Mouse (Mus musculus) limb, embryonic 12.5 days (tissue): ENCODE results near the gene Uimc1. TPM values are rescaled to one million over a fixed set of nuclear protein-coding genes. Genes with fewer than 3 reads are reported as not detected.
A peak's percentile ranks its signal among the peaks of the same experiment; 100 is the strongest.
"Not testable (repeated sequence)": the region's sequence is repeated elsewhere in the genome, so short reads cannot be mapped to it uniquely, and the experiment has no call there.

Experiments used
- ATAC-seq: fragments of 200-750 bp; cut with Nextera tagmentation; 2 replicates; pipeline ENCODE4 v1.8.0; 2017; ENCODE audit warnings: low read depth, moderate TSS enrichment; ENCODE audit not compliant: insufficient number of reproducible peaks, insufficient read depth, low FRiP score, low TSS enrichment
- H3K27ac ChIP-seq: fragments of 300-500 bp; sonication (generic); 2 replicates; pipeline ENCODE4 v1.5.1; 2016; ENCODE audit warnings: mild to moderate bottlenecking, moderate library complexity
- H3K27me3 ChIP-seq: fragments of 300-500 bp; sonication (generic); 2 replicates; pipeline ENCODE4 v1.6.1; 2016; ENCODE audit warnings: mild to moderate bottlenecking, moderate library complexity
- H3K36me3 ChIP-seq: fragments of 300-500 bp; sonication (generic); 2 replicates; pipeline ENCODE4 v1.6.1; 2016; ENCODE audit warnings: mild to moderate bottlenecking, moderate library complexity
- H3K4me1 ChIP-seq: fragments of 300-500 bp; sonication (generic); replicated peaks from 2 replicates; pipeline ENCODE4 v1.6.1; 2016
- H3K4me2 ChIP-seq: fragments of 300-500 bp; sonication (generic); 2 replicates; pipeline ENCODE4 v1.6.1; 2016; ENCODE audit warnings: mild to moderate bottlenecking, moderate library complexity
- H3K4me3 ChIP-seq: fragments of 300-500 bp; sonication (generic); replicated peaks from 2 replicates; pipeline ENCODE4 v1.5.1; 2016; ENCODE audit warnings: mild to moderate bottlenecking
- H3K9ac ChIP-seq: fragments of 300-500 bp; sonication (generic); replicated peaks from 2 replicates; pipeline ENCODE4 v1.6.1; 2016; ENCODE audit warnings: mild to moderate bottlenecking, moderate library complexity
- H3K9me3 ChIP-seq: fragments of 300-500 bp; sonication (generic); 2 replicates; pipeline ENCODE4 v1.6.1; 2016; ENCODE audit warnings: mild to moderate bottlenecking, moderate library complexity
- WGBS: fragments of 180-500 bp; shearing (Covaris S2); methylation state at CpG from one replicate; pipeline ENCODE4 v1.1.7; 2016; 5-methylcytosine and 5-hydroxymethylcytosine counted together
- polyA plus RNA-seq: library from polyadenylated mRNA; unstranded; fragments of >200 nt; fragmentation: Nextera tagmentation; extraction: Ambion mirVana; gene quantifications from 2 replicates; pipeline ENCODE4 v1.2.1, GENCODE M21; 2016

Gene Uimc1
- polyA plus RNA-seq, 1 experiment from 2014 or later = 30.1 TPM

- Histone ChIP-seq H3K9me3 (0 out of 2 replicates have a peak, but pooled peaks cover 5% of the 10 kb centered on the region), H3K27ac (no peak overlapping the region), H3K4me2 (no peak overlapping the region), H3K36me3 (peaks cover 10% of the 10 kb centered on the region; the same call in 1 of the 2 replicates), H3K4me3 (no peak overlapping the region), H3K27me3 (no peaks in the 10 kb centered on the region), H3K9ac (no peak overlapping the region), H3K4me1 (peaks cover 14% of the 10 kb centered on the region)
- WGBS = 73% methylated on average over 2 of the region's 2 CpGs
- no peak for ATAC-seq
Measured at GRCm38 (mm10) chr13:55103351-55103750, 3.3 kb upstream of the Uimc1 start.

GRCm38 (mm10) chr13:55102366-55102765 lies 2.3 kb upstream of the Uimc1 start:
- H3K27me3 ChIP-seq = no peaks in the 10 kb centered on the region
- ATAC-seq = no peak
- no peak overlapping the region for H3K9ac ChIP-seq
- no peak overlapping the region for H3K4me3 ChIP-seq
- WGBS = 97% methylated on average over 3 of the region's 3 CpGs
- no peak overlapping the region for H3K27ac ChIP-seq
- H3K4me1 ChIP-seq = peaks cover 14% of the 10 kb centered on the region
- no peak overlapping the region for H3K4me2 ChIP-seq
- H3K36me3 ChIP-seq = peaks cover under 1% of the 10 kb centered on the region; the same call in 1 of the 2 replicates
- H3K9me3 ChIP-seq = 0 out of 2 replicates have a peak, but pooled peaks cover 5% of the 10 kb centered on the region

GRCm38 (mm10) chr13:55101627-55102026 lies 1.5 kb upstream of the Uimc1 start:
- H3K4me3 ChIP-seq = no peak overlapping the region
- H3K27ac ChIP-seq = no peak overlapping the region
- 93% methylated on average over 11 of the region's 11 CpGs for WGBS
- peaks cover 14% of the 10 kb centered on the region for H3K4me1 ChIP-seq
- H3K9me3 ChIP-seq = 0 out of 2 replicates have a peak, but pooled peaks cover 5% of the 10 kb centered on the region
- H3K9ac ChIP-seq = no peak overlapping the region
- H3K27me3 ChIP-seq = no peaks in the 10 kb centered on the region
- H3K36me3 ChIP-seq = no peaks in the 10 kb centered on the region
- no peak for ATAC-seq
- no peak overlapping the region for H3K4me2 ChIP-seq

- peak overlapping the region; percentile 90 for H3K9ac ChIP-seq
- H3K4me1 ChIP-seq = peaks cover 6% of the 10 kb centered on the region
- H3K4me2 ChIP-seq = peak overlapping the region; percentile 66
- H3K27me3 ChIP-seq = no peaks in the 10 kb centered on the region
- peak overlapping the region; percentile 79 for H3K4me3 ChIP-seq
- WGBS = 38% methylated on average over 20 of the region's 20 CpGs
- 0 out of 2 replicates have a peak, but pooled peaks cover 5% of the 10 kb centered on the region for H3K9me3 ChIP-seq
- no peaks in the 10 kb centered on the region for H3K36me3 ChIP-seq
- ATAC-seq = no peak
- H3K27ac ChIP-seq = peak overlapping the region; percentile 95
Measured at GRCm38 (mm10) chr13:55099066-55099725, 904 bp downstream of the Uimc1 start.

- not testable (repeated sequence) for H3K4me1 ChIP-seq, H3K9ac ChIP-seq, ATAC-seq, H3K27me3 ChIP-seq, H3K9me3 ChIP-seq, H3K4me3 ChIP-seq, H3K4me2 ChIP-seq, H3K27ac ChIP-seq, H3K36me3 ChIP-seq
- WGBS = 95% methylated on average over 3 of the region's 3 CpGs
Measured at GRCm38 (mm10) chr13:55097841-55098240, 2.3 kb downstream of the Uimc1 start.

- Histone ChIP-seq H3K4me3 (no peak overlapping the region), H3K9ac (no peak overlapping the region), H3K27ac (no peak overlapping the region), H3K9me3 (no peaks in the 10 kb centered on the region), H3K4me1 (no peaks in the 10 kb centered on the region), H3K4me2 (no peak overlapping the region), H3K36me3 (peaks cover 27% of the 10 kb centered on the region), H3K27me3 (no peaks in the 10 kb centered on the region)
- WGBS = 94% methylated on average over 4 of the region's 4 CpGs
- no peak for ATAC-seq
Measured at GRCm38 (mm10) chr13:55092588-55092987, 7.5 kb downstream of the Uimc1 start.

- Histone ChIP-seq H3K27ac (no peak overlapping the region), H3K4me2 (no peak overlapping the region), H3K4me1 (no peaks in the 10 kb centered on the region), H3K4me3 (no peak overlapping the region), H3K27me3 (no peaks in the 10 kb centered on the region), H3K36me3 (peaks cover 31% of the 10 kb centered on the region), H3K9me3 (no peaks in the 10 kb centered on the region), H3K9ac (no peak overlapping the region)
- 75% methylated on average over 5 of the region's 5 CpGs for WGBS
- no peak for ATAC-seq
Measured at GRCm38 (mm10) chr13:55075597-55075996, 24.5 kb downstream of the Uimc1 start.

GRCm38 (mm10) chr13:55071322-55071721 lies 28.8 kb downstream of the Uimc1 start:
- ATAC-seq = no peak
- no peak overlapping the region for H3K27ac ChIP-seq
- no peak overlapping the region for H3K9ac ChIP-seq
- no peak overlapping the region for H3K4me3 ChIP-seq
- H3K27me3 ChIP-seq = no peaks in the 10 kb centered on the region
- WGBS = 2% methylated on average over 3 of the region's 3 CpGs
- no peaks in the 10 kb centered on the region for H3K4me1 ChIP-seq
- H3K9me3 ChIP-seq = no peaks in the 10 kb centered on the region
- H3K36me3 ChIP-seq = peaks cover 28% of the 10 kb centered on the region
- H3K4me2 ChIP-seq = no peak overlapping the region

GRCm38 (mm10) chr13:55069719-55070118 lies 30.4 kb downstream of the Uimc1 start:
- Histone ChIP-seq H3K27me3 (no peaks in the 10 kb centered on the region), H3K9me3 (no peaks in the 10 kb centered on the region), H3K4me3 (no peak overlapping the region), H3K4me1 (no peaks in the 10 kb centered on the region), H3K4me2 (no peak overlapping the region), H3K36me3 (peaks cover 15% of the 10 kb centered on the region; the same call in 1 of the 2 replicates), H3K9ac (no peak overlapping the region), H3K27ac (no peak overlapping the region)
- no peak for ATAC-seq
- WGBS = 60% methylated on average over 7 of the region's 7 CpGs

GRCm38 (mm10) chr13:55063276-55063675 lies 36.8 kb downstream of the Uimc1 start:
- Histone ChIP-seq H3K9ac (no peak overlapping the region), H3K9me3 (no peaks in the 10 kb centered on the region), H3K4me2 (no peak overlapping the region), H3K27me3 (no peaks in the 10 kb centered on the region), H3K27ac (no peak overlapping the region), H3K4me3 (no peak overlapping the region), H3K4me1 (no peaks in the 10 kb centered on the region), H3K36me3 (peaks cover 16% of the 10 kb centered on the region)
- no peak for ATAC-seq
- WGBS = 95% methylated on average over 2 of the region's 2 CpGs

- no peak overlapping the region for H3K4me2 ChIP-seq
- H3K27ac ChIP-seq = no peak overlapping the region
- no peak overlapping the region for H3K4me3 ChIP-seq
- no peaks in the 10 kb centered on the region for H3K27me3 ChIP-seq
- WGBS = 92% methylated on average over 2 of the region's 2 CpGs
- H3K4me1 ChIP-seq = no peaks in the 10 kb centered on the region
- H3K9ac ChIP-seq = no peak overlapping the region
- no peak for ATAC-seq
- H3K9me3 ChIP-seq = no peaks in the 10 kb centered on the region
- peaks cover 31% of the 10 kb centered on the region for H3K36me3 ChIP-seq
Measured at GRCm38 (mm10) chr13:55058042-55058441, 42.1 kb downstream of the Uimc1 start.

- no peak overlapping the region for H3K9ac ChIP-seq
- no peak overlapping the region for H3K27ac ChIP-seq
- peaks cover 37% of the 10 kb centered on the region for H3K36me3 ChIP-seq
- no peak overlapping the region for H3K4me2 ChIP-seq
- H3K27me3 ChIP-seq = no peaks in the 10 kb centered on the region
- ATAC-seq = no peak
- 86% methylated on average over 3 of the region's 3 CpGs for WGBS
- no peak overlapping the region for H3K4me3 ChIP-seq
- no peaks in the 10 kb centered on the region for H3K9me3 ChIP-seq
- no peaks in the 10 kb centered on the region for H3K4me1 ChIP-seq
Measured at GRCm38 (mm10) chr13:55047706-55048105, 52.4 kb downstream of the Uimc1 start.
